Mouse (Mus musculus): ENCODE data around the gene Snf8. TPM values are rescaled to one million over a fixed set of nuclear protein-coding genes. Genes with fewer than 3 reads are reported as not detected.

Gene Snf8
- polyA plus RNA-seq, 1 experiment from 2014 or later: 68.8 TPM

- Histone ChIP-seq H3K4me3 (ENCODE audit: low read depth, low read length) (peak overlapping the region; percentile 66), H3K36me3 (ENCODE audit: control insufficient read depth, insufficient read depth, low read length) (peaks cover 26% of the 10 kb centered on the region), H3K4me2 (ENCODE audit: low read length) (peak overlapping the region; percentile 92), H3K4me1 (ENCODE audit: control insufficient read depth, insufficient read depth, low read length) (peaks cover 8% of the 10 kb centered on the region), H3K27ac (ENCODE audit: low read depth, low read length) (peak overlapping the region; percentile 41; the same call in 1 of the 2 replicates), H3K27me3 (replicated peaks; ENCODE audit: control insufficient read depth, insufficient read depth, low read length) (no peaks in the 10 kb centered on the region), H3K9ac (ENCODE audit: low read length) (peak overlapping the region; percentile 76), H3K9me3 (replicated peaks; ENCODE audit: control insufficient read depth, low read length) (no peaks in the 10 kb centered on the region)
- DNase-seq (ENCODE audit: low spot score) (no peak), ATAC-seq (no peak)
- 24% methylated on average over 17 of the region's 17 CpGs for WGBS
Measured at GRCm38 (mm10) chr11:96074351-96075176, 39.9 kb downstream of the Snf8 start.

- Histone ChIP-seq H3K4me3 (ENCODE audit: low read depth, low read length) (peak overlapping the region; percentile 66), H3K36me3 (ENCODE audit: control insufficient read depth, insufficient read depth, low read length) (peaks cover 25% of the 10 kb centered on the region), H3K9ac (ENCODE audit: low read length) (peak overlapping the region; percentile 76), H3K4me2 (ENCODE audit: low read length) (peak overlapping the region; percentile 92), H3K27me3 (replicated peaks; ENCODE audit: control insufficient read depth, insufficient read depth, low read length) (no peaks in the 10 kb centered on the region), H3K4me1 (ENCODE audit: control insufficient read depth, insufficient read depth, low read length) (peaks cover 8% of the 10 kb centered on the region), H3K9me3 (replicated peaks; ENCODE audit: control insufficient read depth, low read length) (no peaks in the 10 kb centered on the region), H3K27ac (ENCODE audit: low read depth, low read length) (peak overlapping the region; percentile 41; the same call in 1 of the 2 replicates)
- DNase-seq (ENCODE audit: low spot score): no peak
- 1% methylated on average over 15 of the region's 15 CpGs for WGBS
- no peak for ATAC-seq
Measured at GRCm38 (mm10) chr11:96075177-96075508, 40.5 kb downstream of the Snf8 start.

- Histone ChIP-seq H3K9ac (ENCODE audit: low read length) (peak within 1 kb of the TSS; percentile 76), H3K36me3 (ENCODE audit: control insufficient read depth, insufficient read depth, low read length) (peaks cover 21% of the 10 kb centered on the region), H3K4me2 (ENCODE audit: low read length) (peak within 1 kb of the TSS; percentile 92), H3K9me3 (replicated peaks; ENCODE audit: control insufficient read depth, low read length) (no peaks in the 10 kb centered on the region), H3K4me1 (ENCODE audit: control insufficient read depth, insufficient read depth, low read length) (peaks cover 8% of the 10 kb centered on the region), H3K27ac (ENCODE audit: low read depth, low read length) (peak within 1 kb of the TSS; percentile 41; the same call in 1 of the 2 replicates), H3K27me3 (replicated peaks; ENCODE audit: control insufficient read depth, insufficient read depth, low read length) (no peaks in the 10 kb centered on the region), H3K4me3 (ENCODE audit: low read depth, low read length) (peak within 1 kb of the TSS; percentile 66)
- under 1% methylated on average over 37 of the region's 37 CpGs for WGBS
- DNase-seq (ENCODE audit: low spot score): peak; percentile 100
- peak; percentile 97 for ATAC-seq
Measured at GRCm38 (mm10) chr11:96075509-96076220, 41.0 kb downstream of the Snf8 start, which contains the start of gene Atp5g1. Atp5g1 (minus strand) TSS chr11:96075670.

- H3K36me3 ChIP-seq (ENCODE audit: control insufficient read depth, insufficient read depth, low read length): peaks cover 13% of the 10 kb centered on the region
- no peaks in the 10 kb centered on the region for H3K27me3 ChIP-seq (replicated peaks; ENCODE audit: control insufficient read depth, insufficient read depth, low read length)
- 69% methylated on average over 13 of the region's 13 CpGs for WGBS
- peak overlapping the region; percentile 66 for H3K4me3 ChIP-seq (ENCODE audit: low read depth, low read length)
- peaks cover 8% of the 10 kb centered on the region for H3K4me1 ChIP-seq (ENCODE audit: control insufficient read depth, insufficient read depth, low read length)
- peak overlapping the region; percentile 41 for H3K4me2 ChIP-seq (ENCODE audit: low read length)
- H3K9ac ChIP-seq (ENCODE audit: low read length): peak overlapping the region; percentile 33
- H3K9me3 ChIP-seq (replicated peaks; ENCODE audit: control insufficient read depth, low read length): no peaks in the 10 kb centered on the region
- ATAC-seq: no peak
- no peak overlapping the region for H3K27ac ChIP-seq (ENCODE audit: low read depth, low read length)
- no peak for DNase-seq (ENCODE audit: low spot score)
Measured at GRCm38 (mm10) chr11:96076221-96077105, 41.8 kb downstream of the Snf8 start.

GRCm38 (mm10) chr11:96080736-96081135 lies 46.1 kb downstream of the Snf8 start:
- no peak overlapping the region for H3K4me2 ChIP-seq (ENCODE audit: low read length)
- no peak overlapping the region for H3K9ac ChIP-seq (ENCODE audit: low read length)
- H3K4me3 ChIP-seq (ENCODE audit: low read depth, low read length): no peak overlapping the region
- H3K27ac ChIP-seq (ENCODE audit: low read depth, low read length): no peak overlapping the region
- no peaks in the 10 kb centered on the region for H3K27me3 ChIP-seq (replicated peaks; ENCODE audit: control insufficient read depth, insufficient read depth, low read length)
- H3K36me3 ChIP-seq (ENCODE audit: control insufficient read depth, insufficient read depth, low read length): no peaks in the 10 kb centered on the region
- ATAC-seq (no peak), DNase-seq (ENCODE audit: low spot score) (no peak)
- no peaks in the 10 kb centered on the region for H3K4me1 ChIP-seq (ENCODE audit: control insufficient read depth, insufficient read depth, low read length)
- WGBS: 91% methylated on average over 5 of the region's 5 CpGs
- no peaks in the 10 kb centered on the region for H3K9me3 ChIP-seq (replicated peaks; ENCODE audit: control insufficient read depth, low read length)

- Histone ChIP-seq H3K4me3 (ENCODE audit: low read depth, low read length) (no peak overlapping the region), H3K27me3 (replicated peaks; ENCODE audit: control insufficient read depth, insufficient read depth, low read length) (no peaks in the 10 kb centered on the region), H3K9me3 (replicated peaks; ENCODE audit: control insufficient read depth, low read length) (no peaks in the 10 kb centered on the region), H3K27ac (ENCODE audit: low read depth, low read length) (no peak overlapping the region), H3K4me2 (ENCODE audit: low read length) (no peak overlapping the region), H3K4me1 (ENCODE audit: control insufficient read depth, insufficient read depth, low read length) (no peaks in the 10 kb centered on the region), H3K9ac (ENCODE audit: low read length) (no peak overlapping the region), H3K36me3 (ENCODE audit: control insufficient read depth, insufficient read depth, low read length) (no peaks in the 10 kb centered on the region)
- DNase-seq (ENCODE audit: low spot score): no peak
- WGBS: 71% methylated on average over 3 of the region's 3 CpGs
- ATAC-seq: no peak
Measured at GRCm38 (mm10) chr11:96082682-96083081, 48.0 kb downstream of the Snf8 start.

GRCm38 (mm10) chr11:96087981-96088380 lies 53.3 kb downstream of the Snf8 start:
- Histone ChIP-seq H3K4me1 (ENCODE audit: control insufficient read depth, insufficient read depth, low read length) (no peaks in the 10 kb centered on the region), H3K4me3 (ENCODE audit: low read depth, low read length) (no peak overlapping the region), H3K27me3 (replicated peaks; ENCODE audit: control insufficient read depth, insufficient read depth, low read length) (no peaks in the 10 kb centered on the region), H3K9me3 (replicated peaks; ENCODE audit: control insufficient read depth, low read length) (no peaks in the 10 kb centered on the region), H3K9ac (ENCODE audit: low read length) (no peak overlapping the region), H3K36me3 (ENCODE audit: control insufficient read depth, insufficient read depth, low read length) (no peaks in the 10 kb centered on the region), H3K4me2 (ENCODE audit: low read length) (no peak overlapping the region), H3K27ac (ENCODE audit: low read depth, low read length) (no peak overlapping the region)
- ATAC-seq (no peak), DNase-seq (ENCODE audit: low spot score) (no peak)
- WGBS: 88% methylated on average over 6 of the region's 6 CpGs

GRCm38 (mm10) chr11:96091073-96091472 lies 56.4 kb downstream of the Snf8 start:
- no peaks in the 10 kb centered on the region for H3K4me1 ChIP-seq (ENCODE audit: control insufficient read depth, insufficient read depth, low read length)
- WGBS: 64% methylated on average over 2 of the region's 2 CpGs
- ATAC-seq: no peak

More at GRCm38 (mm10) chr11:96091073-96091472, 56.4 kb downstream of the Snf8 start:
- no peak overlapping the region for H3K4me2 ChIP-seq (ENCODE audit: low read length)
- no peak overlapping the region for H3K9ac ChIP-seq (ENCODE audit: low read length)
- H3K4me3 ChIP-seq (ENCODE audit: low read depth, low read length): no peak overlapping the region
- H3K9me3 ChIP-seq (replicated peaks; ENCODE audit: control insufficient read depth, low read length): no peaks in the 10 kb centered on the region
- DNase-seq (ENCODE audit: low spot score): peak; percentile 43
- H3K27me3 ChIP-seq (replicated peaks; ENCODE audit: control insufficient read depth, insufficient read depth, low read length): no peaks in the 10 kb centered on the region
- no peak overlapping the region for H3K27ac ChIP-seq (ENCODE audit: low read depth, low read length)
- no peaks in the 10 kb centered on the region for H3K36me3 ChIP-seq (ENCODE audit: control insufficient read depth, insufficient read depth, low read length)

Data from forebrain, embryonic 14.5 days (tissue).